Mouse (Mus musculus): ENCODE measurements at regions not wholly inside any gene's neighbourhood (a gene's known extent, or its start where the extent isn't known, plus 50 kb on each side); places are given as distances from the start of the nearest gene placed in this dataset.
A peak's percentile ranks its signal among the peaks of the same experiment; 100 is the strongest.
"Not testable (repeated sequence)": the region's sequence is repeated elsewhere in the genome, so short reads cannot be mapped to it uniquely, and the experiment has no call there.

GRCm38 (mm10) chr19:3158149-3158548, 124.6 kb upstream of the Mrpl21 start:
- DNase-seq, result not testable (repeated sequence)

DNA sequence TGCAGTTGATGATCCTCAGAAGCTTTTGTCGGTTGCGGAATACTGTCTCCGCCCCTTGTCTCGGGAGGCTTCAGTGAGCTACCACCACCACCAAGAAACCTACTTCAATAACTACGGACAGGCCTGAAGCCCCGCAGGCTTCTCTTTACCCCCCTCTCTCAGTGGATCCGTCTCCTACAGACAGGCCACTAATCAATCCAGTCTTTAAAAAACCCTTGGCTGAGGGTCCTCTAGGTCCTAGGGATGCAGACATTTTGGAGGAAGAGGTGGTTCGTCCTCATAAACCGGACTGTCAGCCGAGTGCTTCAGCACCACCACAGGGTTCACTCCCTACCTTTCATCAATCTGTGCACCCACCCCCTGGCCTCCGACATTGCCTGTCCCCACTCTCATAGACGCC, 123.4 kb upstream of the Mrpl21 start:
- DNase-seq, result no peak

DNA sequence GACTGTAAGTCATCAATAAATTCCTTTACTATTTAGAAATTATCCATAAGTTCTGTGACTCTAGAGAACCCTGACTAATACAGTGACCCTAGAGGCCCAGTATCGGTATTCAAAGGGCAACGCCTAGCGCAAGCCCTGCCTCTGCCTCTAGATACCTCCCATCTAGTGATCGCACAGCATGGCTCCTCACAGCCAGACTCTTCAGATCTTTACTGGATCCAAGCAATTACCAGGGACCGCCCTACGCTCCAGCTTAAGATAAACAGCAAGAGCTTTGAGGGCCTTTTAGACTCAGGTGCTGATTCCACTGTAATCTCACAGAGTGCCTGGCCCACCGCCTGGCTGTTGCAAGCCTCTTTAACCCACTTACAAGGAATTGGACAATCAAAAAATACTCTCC, 115.0 kb upstream of the Mrpl21 start:
- no peak for DNase-seq

GRCm38 (mm10) chr19:3182625-3183024, 100.1 kb upstream of the Mrpl21 start:
- DNase-seq, result no peak

DNA sequence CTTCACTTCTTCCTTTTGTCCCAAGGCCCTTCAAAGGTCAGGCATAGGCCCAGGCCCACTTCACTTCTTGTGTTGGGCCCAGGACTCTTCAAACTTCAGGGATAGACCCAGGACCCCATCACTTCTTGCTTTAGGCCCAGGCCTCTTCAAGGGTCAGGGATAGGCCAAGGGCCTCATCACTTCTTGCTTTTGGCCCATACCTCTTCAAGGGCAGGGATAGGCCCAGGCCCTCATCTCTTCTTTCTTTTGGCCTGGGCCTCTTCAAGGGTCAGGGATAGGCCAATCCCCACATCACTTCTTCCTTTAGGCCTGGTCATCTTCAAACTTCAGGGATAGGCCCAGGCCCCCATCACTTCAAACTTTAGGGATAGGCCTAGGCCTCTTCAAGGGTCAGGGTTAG, 90.1 kb upstream of the Mrpl21 start:
- no peak for DNase-seq

- peak; percentile 20 for DNase-seq
Observed at GRCm38 (mm10) chr19:3204504-3204903, 78.2 kb upstream of the Mrpl21 start.

- DNase-seq, result not testable (repeated sequence)
Observed at GRCm38 (mm10) chr19:3205406-3205805, 77.3 kb upstream of the Mrpl21 start.

DNA sequence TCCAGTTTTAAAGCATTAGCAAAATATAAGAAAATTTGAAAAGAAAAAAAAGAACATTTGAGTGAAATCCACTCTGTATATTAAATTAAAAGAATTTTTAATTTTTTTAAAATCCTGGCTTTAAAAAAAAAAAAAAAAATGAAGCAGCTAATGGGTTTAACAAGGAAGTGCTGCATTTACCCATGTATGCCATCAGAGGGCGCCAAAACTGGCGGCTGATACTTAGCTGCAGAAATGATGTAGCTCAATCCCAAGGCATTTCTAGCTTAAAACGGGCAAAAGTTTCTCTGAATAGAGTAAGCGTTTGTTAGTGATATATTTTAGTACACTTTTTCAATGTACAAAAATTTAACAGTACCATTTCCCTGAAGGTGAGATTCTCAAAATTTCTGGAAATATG, 74.4 kb upstream of the Mrpl21 start:
- peak; percentile 30 for DNase-seq
